Mouse (Mus musculus) E14TG2a.4 (cell line): ENCODE results near the gene Ceacam19.
"Not testable (repeated sequence)": the region's sequence is repeated elsewhere in the genome, so short reads cannot be mapped to it uniquely, and the experiment has no call there.

Experiments
- H3K27me3 ChIP-seq: 2 replicates; pipeline ENCODE4 v1.6.1; 2014; ENCODE audit warnings: low read length, control low read depth; ENCODE audit not compliant: insufficient read depth
- H3K36me3 ChIP-seq: 2 replicates; pipeline ENCODE4 v1.6.1; 2014; ENCODE audit warnings: low read length, control low read depth; ENCODE audit not compliant: insufficient read depth
- H3K4me1 ChIP-seq: replicated peaks from 2 replicates; pipeline ENCODE4 v1.6.1; 2014; ENCODE audit warnings: low read depth, low read length, control low read depth
- H3K4me3 ChIP-seq: replicated peaks from 2 replicates; pipeline ENCODE4 v1.5.1; 2014; ENCODE audit warnings: mild to moderate bottlenecking, low read length
- H3K9me3 ChIP-seq: 2 replicates; pipeline ENCODE4 v1.6.1; 2014; ENCODE audit warnings: low read length, control low read depth
- CTCF ChIP-seq: conservative IDR thresholded peaks from 2 replicates; pipeline ENCODE4 v1.5.1; 2014; ENCODE audit warnings: low read length
- NANOG ChIP-seq: IDR thresholded peaks from 2 replicates; pipeline ENCODE4 v1.6.1; 2014; ENCODE audit warnings: borderline replicate concordance, low read length, mixed read lengths
- POU5F1 ChIP-seq: IDR thresholded peaks from 2 replicates; pipeline ENCODE4 v1.6.1; 2014; ENCODE audit warnings: low read length, borderline replicate concordance

The Ceacam19 gene

DNA sequence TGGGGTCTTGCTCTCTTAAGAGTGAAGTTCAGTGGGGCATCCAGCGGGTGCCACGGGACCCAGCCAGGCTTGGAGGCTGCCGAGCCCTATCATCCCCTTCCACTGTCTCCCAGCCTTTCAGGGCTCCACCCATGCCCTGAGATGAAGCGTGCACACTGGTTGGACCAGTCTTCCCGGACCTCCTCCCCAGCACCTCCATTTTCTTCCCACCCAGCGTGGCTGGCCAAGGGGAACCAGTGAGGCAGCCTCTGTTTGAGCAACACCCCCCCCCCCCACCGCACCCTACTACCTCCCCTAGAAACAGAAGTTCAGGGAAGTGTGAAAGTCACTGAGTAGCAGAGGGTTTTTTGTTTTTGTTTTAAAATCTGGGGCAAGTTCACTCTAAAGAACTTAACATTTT is at the start of gene Ceacam19:
Gene Ceacam19, minus strand, starts transcription at position 117 of the 400 bp plus-strand sequence.
- H3K4me3 ChIP-seq, result 0 out of 2 replicates have a peak within 1 kb of the TSS, but pooled peaks have one; percentile 35
- no peaks in the 10 kb centered on the region for H3K36me3 ChIP-seq
- TF ChIP-seq POU5F1 (no peak), CTCF (no peak), NANOG (no peak)
- H3K9me3 ChIP-seq, result peaks cover 5% of the 10 kb centered on the region
- peaks cover 5% of the 10 kb centered on the region; the same call in 1 of the 2 replicates for H3K27me3 ChIP-seq
- peaks cover 8% of the 10 kb centered on the region for H3K4me1 ChIP-seq

- TF ChIP-seq POU5F1, result no peak
- no peak for TF ChIP-seq CTCF
- TF ChIP-seq NANOG, result no peak
- Histone ChIP-seq H3K36me3 (0 out of 2 replicates have a peak, but pooled peaks cover 3% of the 10 kb centered on the region), H3K4me3 (peak overlapping the region; percentile 27; the same call in 1 of the 2 replicates), H3K9me3 (no peaks in the 10 kb centered on the region), H3K27me3 (no peaks in the 10 kb centered on the region), H3K4me1 (peaks cover 68% of the 10 kb centered on the region)
Measured at GRCm38 (mm10) chr7:19937229-19937821, 49.6 kb upstream of the Ceacam19 start.

DNA sequence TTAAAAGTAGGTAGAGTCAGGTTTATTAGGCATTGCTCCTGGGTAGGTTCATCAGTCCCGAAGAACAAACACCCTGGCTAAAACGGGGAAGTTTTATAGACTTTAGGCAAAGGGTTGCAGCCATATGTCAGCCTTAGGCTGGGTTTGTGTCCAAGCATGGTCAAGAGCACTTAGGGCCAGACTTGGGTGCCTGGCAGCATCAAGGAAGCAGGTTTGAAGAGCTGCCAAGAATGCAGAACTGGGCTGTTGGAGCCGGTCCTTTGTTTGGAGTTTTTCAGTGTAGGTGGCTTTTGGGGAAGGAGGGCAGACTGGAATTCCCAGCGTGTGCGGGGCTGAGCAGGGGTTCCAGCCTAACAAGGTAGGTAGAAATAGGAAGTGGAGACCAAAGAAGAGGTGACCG is 48.2 kb upstream of the Ceacam19 start:
- no peaks in the 10 kb centered on the region for H3K27me3 ChIP-seq
- H3K9me3 ChIP-seq, result no peaks in the 10 kb centered on the region
- H3K4me3 ChIP-seq, result peak overlapping the region; percentile 35; the same call in 1 of the 2 replicates
- TF ChIP-seq POU5F1, result no peak
- TF ChIP-seq NANOG, result no peak
- TF ChIP-seq CTCF, result no peak
- H3K4me1 ChIP-seq, result peaks cover 74% of the 10 kb centered on the region
- 0 out of 2 replicates have a peak, but pooled peaks cover 3% of the 10 kb centered on the region for H3K36me3 ChIP-seq

DNA sequence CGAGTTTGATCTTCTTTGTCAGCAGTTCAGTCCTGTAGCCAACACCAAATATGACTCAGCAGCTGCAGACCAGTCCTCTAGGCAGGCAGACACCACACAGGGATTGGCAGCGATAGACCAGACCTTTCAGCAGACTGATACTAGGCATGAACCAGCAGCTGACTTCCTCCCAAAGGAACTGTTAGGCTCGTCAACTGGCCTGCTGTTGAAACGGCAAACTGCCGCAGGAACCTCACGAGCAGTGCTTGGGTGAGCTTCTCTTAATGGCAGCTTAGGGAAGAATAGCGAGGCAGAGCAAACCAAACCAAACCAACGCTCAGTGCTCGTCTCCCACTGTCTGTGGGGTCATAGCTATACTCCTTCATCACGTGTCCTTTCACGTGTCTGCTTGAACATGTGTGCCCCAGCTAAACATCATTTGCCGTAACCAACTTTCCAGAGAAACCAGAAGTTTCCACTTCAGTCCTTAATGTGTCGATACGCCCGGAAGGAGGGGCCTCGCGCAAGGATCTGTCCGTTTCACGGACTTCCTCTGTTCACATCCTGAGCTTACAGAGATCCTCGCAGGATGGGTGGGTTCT is 47.5 kb upstream of the Ceacam19 start:
- no peaks in the 10 kb centered on the region for H3K9me3 ChIP-seq
- no peak for TF ChIP-seq NANOG
- no peak for TF ChIP-seq CTCF
- no peak for TF ChIP-seq POU5F1
- H3K27me3 ChIP-seq, result no peaks in the 10 kb centered on the region
- H3K4me1 ChIP-seq, result peaks cover 73% of the 10 kb centered on the region
- 0 out of 2 replicates have a peak, but pooled peaks cover 3% of the 10 kb centered on the region for H3K36me3 ChIP-seq
- H3K4me3 ChIP-seq, result peak overlapping the region; percentile 35; the same call in 1 of the 2 replicates

GRCm38 (mm10) chr7:19932877-19933809 is 45.4 kb upstream of the Ceacam19 start:
- no peaks in the 10 kb centered on the region for H3K36me3 ChIP-seq
- H3K27me3 ChIP-seq, result no peaks in the 10 kb centered on the region

DNA sequence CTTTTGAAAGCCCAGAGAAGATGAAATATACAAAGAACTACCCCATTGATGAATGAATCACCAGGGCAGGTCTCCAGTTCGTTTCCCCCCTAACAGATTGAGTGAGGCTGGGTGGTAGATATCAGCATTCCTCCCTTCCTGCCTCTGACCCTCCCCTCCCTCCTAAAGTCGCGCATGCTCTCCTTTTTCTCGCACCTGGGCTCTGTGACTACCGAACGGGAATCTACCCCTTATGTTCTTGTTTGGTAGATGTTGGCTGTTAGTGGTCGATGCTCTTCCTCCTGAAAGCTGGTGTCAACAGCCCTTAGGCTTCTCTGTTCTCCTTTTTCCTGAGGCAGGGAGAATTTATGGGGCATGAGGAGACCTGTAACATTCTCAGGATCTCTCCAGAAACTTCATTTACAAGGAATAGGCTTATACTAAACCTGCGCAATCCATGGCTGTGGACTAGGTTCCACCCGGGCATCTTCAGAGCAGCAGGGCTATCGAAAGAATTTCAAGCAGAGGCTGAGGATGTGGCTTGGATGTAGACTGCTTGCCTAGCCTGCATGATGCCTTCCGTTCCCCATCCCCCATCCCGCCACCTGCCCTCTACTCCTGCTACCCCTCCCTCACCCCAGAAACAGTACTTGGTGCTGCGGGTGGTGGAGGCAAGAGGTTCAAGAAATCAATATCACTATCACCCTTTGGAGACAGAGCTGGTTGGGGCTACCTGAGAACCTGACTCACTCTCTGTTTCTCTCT is 44.5 kb upstream of the Ceacam19 start:
- Histone ChIP-seq H3K4me1 (peaks cover 77% of the 10 kb centered on the region), H3K27me3 (no peaks in the 10 kb centered on the region), H3K36me3 (no peaks in the 10 kb centered on the region), H3K9me3 (no peaks in the 10 kb centered on the region), H3K4me3 (peak overlapping the region; percentile 58)
- no peak for TF ChIP-seq CTCF
- TF ChIP-seq POU5F1, result no peak
- TF ChIP-seq NANOG, result no peak

More at GRCm38 (mm10) chr7:19932877-19933809, 45.4 kb upstream of the Ceacam19 start:
- TF ChIP-seq NANOG, result no peak
- no peak for TF ChIP-seq CTCF
- no peak for TF ChIP-seq POU5F1
- H3K4me1 ChIP-seq, result peaks cover 80% of the 10 kb centered on the region
- peak overlapping the region; percentile 41; the same call in 1 of the 2 replicates for H3K4me3 ChIP-seq
- no peaks in the 10 kb centered on the region for H3K9me3 ChIP-seq

GRCm38 (mm10) chr7:19930481-19930880 is 42.7 kb upstream of the Ceacam19 start:
- H3K9me3 ChIP-seq, H3K36me3 ChIP-seq, H3K27me3 ChIP-seq: not testable (repeated sequence)
- Histone ChIP-seq H3K4me1 (peaks cover 68% of the 10 kb centered on the region), H3K4me3 (peak overlapping the region; percentile 27; the same call in 1 of the 2 replicates)
